Mouse (Mus musculus): Measurements from ENCODE around the gene Golgb1. TPM values are rescaled to one million over a fixed set of nuclear protein-coding genes. Genes with fewer than 3 reads are reported as not detected.

The Golgb1 gene
- polyA plus RNA-seq, 1 experiment from 2014 or later = 85.6 TPM

Other genes with a start within 250 kb of the Golgb1 start
- gene Cd86, start 209.1 kb upstream of the Golgb1 start, polyA plus RNA-seq (2014; fragmentation: Nextera tagmentation; extraction: Ambion mirVana) = 1.1 and 2.3 TPM in 2 replicates
- gene Ildr1, start 181.2 kb upstream of the Golgb1 start, polyA plus RNA-seq (2014; fragmentation: Nextera tagmentation; extraction: Ambion mirVana) = 0.15 and 0.25 TPM in 2 replicates
- gene Slc15a2, start 90.2 kb upstream of the Golgb1 start, polyA plus RNA-seq (2014; fragmentation: Nextera tagmentation; extraction: Ambion mirVana) = 14.7 and 21.3 TPM in 2 replicates
- gene Iqcb1, start 46.8 kb upstream of the Golgb1 start, polyA plus RNA-seq (2014; fragmentation: Nextera tagmentation; extraction: Ambion mirVana) = 66.0 and 79.1 TPM in 2 replicates
- 0.39 and 0.43 TPM in 2 replicates for gene Eaf2, start 137 bp upstream of the Golgb1 start, polyA plus RNA-seq (2014; fragmentation: Nextera tagmentation; extraction: Ambion mirVana)
- 0.39 and 0.91 TPM in 2 replicates for gene Hcls1, start 59.8 kb downstream of the Golgb1 start, polyA plus RNA-seq (2014; fragmentation: Nextera tagmentation; extraction: Ambion mirVana)
- gene Fbxo40, start 115.3 kb downstream of the Golgb1 start, polyA plus RNA-seq (2014; fragmentation: Nextera tagmentation; extraction: Ambion mirVana) = 0.10 TPM in 1 of 2 replicates, not detected in the other
- 3.1 and 3.2 TPM in 2 replicates for gene Polq, start 136.6 kb downstream of the Golgb1 start, polyA plus RNA-seq (2014; fragmentation: Nextera tagmentation; extraction: Ambion mirVana)

Measured in neural tube, embryonic 14.5 days (tissue).